Mouse (Mus musculus) right cerebral cortex, adult 18-20 months (tissue): Measurements from ENCODE around the gene Lactbl1.

Source experiments
- DNase-seq: peaks from one replicate; pipeline ENCODE4 v3.0.0; 2022; ENCODE audit warnings: mixed read lengths

Gene Lactbl1

DNA sequence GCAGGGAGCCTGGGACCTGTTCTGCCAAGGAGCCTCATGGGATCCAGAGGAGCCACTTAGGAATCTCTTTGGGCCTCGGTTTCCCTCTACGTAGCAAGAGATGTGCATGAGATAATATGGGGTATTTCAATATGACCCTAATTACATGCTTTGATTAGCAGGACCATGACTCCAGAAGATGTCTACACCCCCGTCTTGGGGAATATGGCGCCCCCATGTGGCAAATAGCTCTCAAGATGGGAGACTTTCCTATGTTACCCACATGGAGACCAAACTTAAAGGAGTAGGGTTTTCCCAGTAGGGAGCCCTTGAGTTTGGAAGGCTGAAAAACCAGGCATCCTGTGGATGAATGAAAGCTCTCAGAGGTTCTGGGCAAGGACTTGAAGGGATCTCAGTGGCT, 65.7 kb downstream of the Lactbl1 start:
- DNase-seq = no peak
